Mouse (Mus musculus): Measurements from ENCODE around the gene Fam8a1. TPM values are rescaled to one million over a fixed set of nuclear protein-coding genes. Genes with fewer than 3 reads are reported as not detected.

Fam8a1 gene
- total and polyA plus RNA-seq, 3 experiments, result 8.4 to 16.5 TPM; not detected in 1

DNA sequence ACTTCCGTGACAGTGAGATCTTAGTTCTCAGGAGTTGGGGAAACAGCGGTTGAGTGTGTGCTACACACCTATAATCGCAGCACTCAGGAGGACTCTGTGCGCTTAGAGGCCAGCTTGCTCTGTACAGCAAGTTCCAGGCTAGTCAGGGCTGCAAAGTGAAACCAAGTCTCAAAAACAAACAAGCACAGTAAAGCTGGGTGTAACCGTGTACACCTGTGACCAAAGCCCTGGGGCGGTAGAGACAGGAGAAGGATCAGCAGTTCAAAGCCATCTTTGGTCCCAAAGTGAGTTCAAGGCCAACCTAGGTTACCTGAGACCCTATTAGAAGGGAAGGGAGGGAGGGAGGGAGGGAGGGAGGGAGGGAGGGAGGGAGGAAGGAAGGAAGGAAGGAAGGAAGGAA is 25.1 kb upstream of the Fam8a1 start:
- H3K27ac ChIP-seq (ENCODE audit: control insufficient read depth, low read depth, low read length), result no peak overlapping the region
- H3K79me2 ChIP-seq (ENCODE audit: control insufficient read depth, insufficient read depth, low read length, poor library complexity), result no peaks in the 10 kb centered on the region
- no peaks in the 10 kb centered on the region for H3K27me3 ChIP-seq (ENCODE audit: control insufficient read depth in 1 of 2, insufficient read depth in 2 of 2, low read length in 2 of 2)
- TF ChIP-seq MAFK (IDR thresholded peaks at IDR 0.05; ENCODE audit: borderline replicate concordance, low read depth, low read length), result no peak
- H3K4me1 ChIP-seq (ENCODE audit: control insufficient read depth in 1 of 2, insufficient read depth in 2 of 2, low read length in 2 of 2), result no peaks in the 10 kb centered on the region
- no peaks in the 10 kb centered on the region for H3K9me3 ChIP-seq (replicated peaks; ENCODE audit: insufficient read depth, low read length)
- H3K9ac ChIP-seq (ENCODE audit: control insufficient read depth, low read depth, low read length, poor library complexity, severe bottlenecking), result no peak overlapping the region
- no peaks in the 10 kb centered on the region for H3K36me3 ChIP-seq (ENCODE audit: control insufficient read depth in 1 of 2, insufficient read depth in 2 of 2, low read length in 2 of 2)
- no peak overlapping the region for H3K4me3 ChIP-seq (ENCODE audit: control insufficient read depth in 1 of 2, insufficient read depth in 1 of 2, low read depth in 2 of 2, low read length in 2 of 2)
- DNase-seq (ENCODE audit: low read depth, low spot score), result no peak

DNA sequence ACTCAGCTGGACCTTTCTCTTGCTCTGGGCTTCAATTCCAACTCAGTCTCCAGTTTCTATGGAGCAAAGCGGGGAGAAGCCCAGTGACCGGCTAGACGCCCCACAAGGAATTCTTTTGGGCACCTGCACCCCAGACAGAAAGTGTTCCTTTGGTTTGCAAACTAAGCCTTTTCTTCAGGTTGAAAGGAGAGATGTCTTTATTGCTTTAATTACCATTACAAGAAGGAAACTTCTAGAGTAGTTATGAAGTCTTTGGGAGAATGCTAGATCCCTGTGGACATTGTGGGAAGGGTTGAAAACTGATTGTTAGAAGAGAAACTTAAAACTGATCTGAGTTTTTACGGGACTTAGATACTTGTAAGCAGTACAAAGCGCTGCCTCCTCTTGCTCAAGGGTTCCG is 23.8 kb upstream of the Fam8a1 start:
- H3K27ac ChIP-seq (ENCODE audit: control insufficient read depth, low read depth, low read length), result no peak overlapping the region
- H3K4me1 ChIP-seq (ENCODE audit: control insufficient read depth in 1 of 2, insufficient read depth in 2 of 2, low read length in 2 of 2), result no peaks in the 10 kb centered on the region
- TF ChIP-seq GABPA (IDR thresholded peaks at IDR 0.05; ENCODE audit: low read depth, low read length), result no peak
- no peak for TF ChIP-seq USF1 (IDR thresholded peaks at IDR 0.05; ENCODE audit: low read depth, low read length)
- TF ChIP-seq MEF2A (IDR thresholded peaks at IDR 0.05; ENCODE audit: extremely low read depth, insufficient replicate concordance, low read depth, low read length, poor library complexity, severe bottlenecking), result no peak
- TF ChIP-seq ZNF384 (IDR thresholded peaks at IDR 0.05; ENCODE audit: low read depth, low read length), result no peak
- TF ChIP-seq MYB (IDR thresholded peaks at IDR 0.05; ENCODE audit: low read depth, low read length), result no peak
- TF ChIP-seq CTCF (IDR thresholded peaks at IDR 0.05 in 2 of 3, conservative IDR thresholded peaks at IDR 0.05 in 1 of 3; ENCODE audit: control insufficient read depth in 1 of 3, insufficient read depth in 1 of 3, low read depth in 2 of 3, low read length in 3 of 3, poor library complexity in 1 of 3, severe bottlenecking in 1 of 3), result no peak
- no peak for TF ChIP-seq POLR2A (IDR thresholded peaks at IDR 0.05; ENCODE audit: control insufficient read depth in 1 of 2, insufficient read depth in 1 of 2, low read depth in 1 of 2, low read length in 2 of 2, poor library complexity in 1 of 2)
- no peak for TF ChIP-seq SIN3A (IDR thresholded peaks at IDR 0.05; ENCODE audit: low read length)
- TF ChIP-seq ZC3H11A (IDR thresholded peaks at IDR 0.05; ENCODE audit: low read depth, low read length), result no peak
- TF ChIP-seq MYC (IDR thresholded peaks at IDR 0.05; ENCODE audit: low read depth, low read length), result no peak
- TF ChIP-seq CHD2 (IDR thresholded peaks at IDR 0.05; ENCODE audit: low read length), result no peak
- no peak for TF ChIP-seq TCF12 (IDR thresholded peaks at IDR 0.05; ENCODE audit: low read depth, low read length)
- no peak for DNase-seq (ENCODE audit: low read depth, low spot score)
- no peaks in the 10 kb centered on the region for H3K27me3 ChIP-seq (ENCODE audit: control insufficient read depth in 1 of 2, insufficient read depth in 2 of 2, low read length in 2 of 2)
- H3K4me3 ChIP-seq (ENCODE audit: control insufficient read depth in 1 of 2, insufficient read depth in 1 of 2, low read depth in 2 of 2, low read length in 2 of 2), result no peak overlapping the region
- H3K9ac ChIP-seq (ENCODE audit: control insufficient read depth, low read depth, low read length, poor library complexity, severe bottlenecking), result no peak overlapping the region
- no peaks in the 10 kb centered on the region for H3K79me2 ChIP-seq (ENCODE audit: control insufficient read depth, insufficient read depth, low read length, poor library complexity)
- no peaks in the 10 kb centered on the region for H3K36me3 ChIP-seq (ENCODE audit: control insufficient read depth in 1 of 2, insufficient read depth in 2 of 2, low read length in 2 of 2)
- no peaks in the 10 kb centered on the region for H3K9me3 ChIP-seq (replicated peaks; ENCODE audit: insufficient read depth, low read length)

DNA sequence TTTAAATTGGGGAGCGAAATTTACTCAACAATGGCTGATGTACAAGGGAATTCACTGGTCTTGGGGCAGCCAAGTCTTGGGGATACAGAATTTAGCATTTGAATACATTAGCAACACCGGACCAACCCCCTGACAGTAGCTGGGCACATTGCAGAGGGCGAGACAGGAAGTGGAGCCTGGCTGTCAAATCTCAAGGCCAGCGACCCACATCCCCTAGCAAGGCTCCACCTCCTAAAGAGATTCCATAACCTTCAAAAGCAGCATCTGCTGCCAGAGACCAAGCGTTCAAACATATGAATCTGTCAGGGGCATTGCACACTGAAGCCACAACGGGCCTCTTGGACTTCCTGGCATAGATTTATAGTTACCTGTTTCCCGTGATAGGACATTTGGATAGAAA is 17.5 kb upstream of the Fam8a1 start:
- DNase-seq (ENCODE audit: low read depth, low spot score), result no peak
- Histone ChIP-seq H3K36me3 (ENCODE audit: control insufficient read depth in 1 of 2, insufficient read depth in 2 of 2, low read length in 2 of 2) (no peaks in the 10 kb centered on the region), H3K27me3 (ENCODE audit: control insufficient read depth in 1 of 2, insufficient read depth in 2 of 2, low read length in 2 of 2) (no peaks in the 10 kb centered on the region), H3K27ac (ENCODE audit: control insufficient read depth, low read depth, low read length) (no peak overlapping the region), H3K9me3 (replicated peaks; ENCODE audit: insufficient read depth, low read length) (no peaks in the 10 kb centered on the region), H3K9ac (ENCODE audit: control insufficient read depth, low read depth, low read length, poor library complexity, severe bottlenecking) (no peak overlapping the region), H3K4me3 (ENCODE audit: control insufficient read depth in 1 of 2, insufficient read depth in 1 of 2, low read depth in 2 of 2, low read length in 2 of 2) (no peak overlapping the region), H3K4me1 (ENCODE audit: control insufficient read depth in 1 of 2, insufficient read depth in 2 of 2, low read length in 2 of 2) (no peaks in the 10 kb centered on the region), H3K79me2 (ENCODE audit: control insufficient read depth, insufficient read depth, low read length, poor library complexity) (no peaks in the 10 kb centered on the region)
- no peak for TF ChIP-seq CHD2 (IDR thresholded peaks at IDR 0.05; ENCODE audit: low read length)
- no peak for TF ChIP-seq CHD1 (IDR thresholded peaks at IDR 0.05; ENCODE audit: low read depth, low read length)
- TF ChIP-seq NRF1 (IDR thresholded peaks at IDR 0.05; ENCODE audit: insufficient read depth, low read depth, low read length, poor library complexity, severe bottlenecking), result no peak

All from MEL (cell line).